Mouse (Mus musculus) CH12.LX (cell line): Measurements from ENCODE around the gene Camkk2. TPM values are rescaled to one million over a fixed set of nuclear protein-coding genes. Genes with fewer than 3 reads are reported as not detected.

Source experiments
- DNase-seq: peaks from one replicate; pipeline ENCODE4 v3.0.0-alpha.2; 2013; ENCODE audit errors: extremely low read depth
- H3K27ac ChIP-seq: 2 replicates; pipeline ENCODE4 v1.5.1; 2012; ENCODE audit warnings: low read depth, mild to moderate bottlenecking, control low read depth, moderate library complexity; ENCODE audit not compliant: insufficient read depth
- H3K27me3 ChIP-seq: replicated peaks from 2 replicates; pipeline ENCODE3; 2012; ENCODE audit warnings: inconsistent platforms
- H3K36me3 ChIP-seq, 2 experiments: replicated peaks in 1 of 2; 2 replicates each; pipeline versions ENCODE3 to v1.6.1; 2012; ENCODE audit warnings: inconsistent platforms in 1 of 2, low read length in 1 of 2, mild to moderate bottlenecking in 1 of 2, mixed read lengths in 1 of 2, moderate library complexity in 1 of 2; ENCODE audit not compliant: control insufficient read depth in 1 of 2, insufficient read depth in 1 of 2
- H3K4me1 ChIP-seq, 2 experiments: 2 replicates each; pipeline ENCODE4 v1.6.1; 2012; ENCODE audit warnings: inconsistent platforms in 1 of 2, moderate library complexity in 1 of 2; ENCODE audit not compliant: insufficient read depth in 2 of 2, control insufficient read depth in 1 of 2
- H3K4me2 ChIP-seq: 2 replicates; pipeline ENCODE4 v1.6.1; 2012; ENCODE audit warnings: low read depth, mild to moderate bottlenecking, control low read depth; ENCODE audit not compliant: poor library complexity, insufficient read depth, severe bottlenecking
- H3K4me3 ChIP-seq, 3 experiments: fragments of 150-350 bp in 1 of 3; sonication (generic) in 1 of 3; replicated peaks in 1 of 3; 2 replicates each; pipeline versions ENCODE3 to v1.5.1; 2011 to 2012; ENCODE audit warnings: low read depth in 2 of 3, low read length in 2 of 3, mild to moderate bottlenecking in 2 of 3, moderate library complexity in 2 of 3, control low read depth in 1 of 3, improper control_type of control experiment in 1 of 3, inconsistent platforms in 1 of 3, mixed read lengths in 1 of 3; ENCODE audit not compliant: poor library complexity in 1 of 3
- H3K79me2 ChIP-seq: replicated peaks from 2 replicates; pipeline ENCODE4 v1.6.1; 2012; ENCODE audit warnings: mild to moderate bottlenecking, moderate library complexity; ENCODE audit not compliant: control insufficient read depth, poor library complexity, insufficient read depth, severe bottlenecking; ENCODE audit errors: extremely low read depth
- H3K9ac ChIP-seq: 2 replicates; pipeline ENCODE4 v1.6.1; 2012; ENCODE audit warnings: low read depth, mild to moderate bottlenecking, control low read depth, moderate library complexity; ENCODE audit not compliant: insufficient read depth
- H3K9me3 ChIP-seq: replicated peaks from 2 replicates; pipeline ENCODE3; 2012; ENCODE audit warnings: low read length, inconsistent platforms, mixed read lengths
- BHLHE40 ChIP-seq: IDR thresholded peaks from 2 replicates; pipeline ENCODE4 v1.6.1; 2011; ENCODE audit warnings: mild to moderate bottlenecking, low read depth, low read length, improper control_type of control experiment
- CHD1 ChIP-seq: IDR thresholded peaks from 2 replicates; pipeline ENCODE4 v1.6.1; 2012; ENCODE audit warnings: low read depth, low read length, improper control_type of control experiment, inconsistent platforms
- CHD2 ChIP-seq: IDR thresholded peaks from 2 replicates; pipeline ENCODE4 v1.6.1; 2011; ENCODE audit warnings: low read length, improper control_type of control experiment
- ELF1 ChIP-seq: IDR thresholded peaks from 2 replicates; pipeline ENCODE4 v1.6.1; 2014; ENCODE audit warnings: low read depth, mild to moderate bottlenecking, inconsistent platforms, low read length, improper control_type of control experiment
- EP300 ChIP-seq: IDR thresholded peaks from 2 replicates; pipeline ENCODE4 v1.6.1; 2011; ENCODE audit warnings: low read length, improper control_type of control experiment
- ETS1 ChIP-seq: conservative IDR thresholded peaks from 2 replicates; pipeline ENCODE4 v1.6.1; 2012; ENCODE audit warnings: low read depth, mild to moderate bottlenecking, inconsistent platforms, low read length, improper control_type of control experiment, moderate library complexity
- HCFC1 ChIP-seq: IDR thresholded peaks from 2 replicates; pipeline ENCODE4 v1.6.1; 2012; ENCODE audit warnings: low read depth, mild to moderate bottlenecking, inconsistent platforms, low read length, improper control_type of control experiment
- JUN ChIP-seq: IDR thresholded peaks from 2 replicates; pipeline ENCODE4 v1.6.1; 2011; ENCODE audit warnings: low read depth, mild to moderate bottlenecking, low read length, improper control_type of control experiment, moderate library complexity; ENCODE audit not compliant: insufficient read depth
- JUND ChIP-seq: conservative IDR thresholded peaks from 2 replicates; pipeline ENCODE4 v1.6.1; 2011; ENCODE audit warnings: low read depth, low read length, improper control_type of control experiment
- KAT2A ChIP-seq: IDR thresholded peaks from 2 replicates; pipeline ENCODE4 v1.6.1; 2012; ENCODE audit warnings: low read length, improper control_type of control experiment, inconsistent platforms; ENCODE audit not compliant: insufficient replicate concordance
- MAFK ChIP-seq: IDR thresholded peaks from 2 replicates; pipeline ENCODE4 v1.6.1; 2011; ENCODE audit warnings: low read length, improper control_type of control experiment; ENCODE audit not compliant: insufficient replicate concordance
- MAX ChIP-seq: IDR thresholded peaks from 2 replicates; pipeline ENCODE4 v1.6.1; 2011; ENCODE audit warnings: low read length, improper control_type of control experiment
- MAZ ChIP-seq: IDR thresholded peaks from 2 replicates; pipeline ENCODE4 v1.6.1; 2012; ENCODE audit warnings: low read depth, mild to moderate bottlenecking, inconsistent platforms, low read length, improper control_type of control experiment, moderate library complexity
- MYC ChIP-seq: IDR thresholded peaks from 2 replicates; pipeline ENCODE4 v1.6.1; 2011; ENCODE audit warnings: low read depth, mild to moderate bottlenecking, improper control_type of control experiment, low read length
- NRF1 ChIP-seq: IDR thresholded peaks from 2 replicates; pipeline ENCODE4 v1.6.1; 2014; ENCODE audit warnings: low read depth, mild to moderate bottlenecking, inconsistent platforms, low read length, improper control_type of control experiment, moderate library complexity
- PAX5 ChIP-seq: IDR thresholded peaks from 2 replicates; pipeline ENCODE4 v1.6.1; 2012; ENCODE audit warnings: low read length, inconsistent platforms, mixed read lengths
- POLR2A ChIP-seq: IDR thresholded peaks from 2 replicates; pipeline ENCODE4 v1.6.1; 2011; ENCODE audit warnings: low read depth, mild to moderate bottlenecking, improper control_type of control experiment, low read length
- POLR2AphosphoS2 ChIP-seq: IDR thresholded peaks from 2 replicates; pipeline ENCODE4 v1.6.1; 2011; ENCODE audit warnings: low read depth, low read length, improper control_type of control experiment
- RAD21 ChIP-seq: IDR thresholded peaks from 2 replicates; pipeline ENCODE4 v1.6.1; 2011; ENCODE audit warnings: low read depth, mild to moderate bottlenecking, low read length, improper control_type of control experiment, moderate library complexity
- RCOR1 ChIP-seq: conservative IDR thresholded peaks from 2 replicates; pipeline ENCODE4 v1.6.1; 2012; ENCODE audit warnings: low read depth, mild to moderate bottlenecking, inconsistent platforms, low read length, improper control_type of control experiment
- SMC3 ChIP-seq: IDR thresholded peaks from 2 replicates; pipeline ENCODE4 v1.6.1; 2011; ENCODE audit warnings: low read depth, low read length, improper control_type of control experiment
- TBP ChIP-seq: conservative IDR thresholded peaks from 2 replicates; pipeline ENCODE4 v1.6.1; 2011; ENCODE audit warnings: low read depth, low read length, improper control_type of control experiment
- TCF12 ChIP-seq: IDR thresholded peaks from 2 replicates; pipeline ENCODE4 v1.6.1; 2014; ENCODE audit warnings: low read depth, mild to moderate bottlenecking, inconsistent platforms, low read length, improper control_type of control experiment
- USF1 ChIP-seq: IDR thresholded peaks from 2 replicates; pipeline ENCODE4 v1.6.1; 2014; ENCODE audit warnings: low read depth, mild to moderate bottlenecking, inconsistent platforms, low read length, improper control_type of control experiment
- ZC3H11A ChIP-seq: IDR thresholded peaks from 2 replicates; pipeline ENCODE4 v1.6.1; 2012; ENCODE audit warnings: low read depth, mild to moderate bottlenecking, inconsistent platforms, low read length, improper control_type of control experiment
- ZKSCAN1 ChIP-seq: IDR thresholded peaks from 2 replicates; pipeline ENCODE4 v1.6.1; 2012; ENCODE audit warnings: low read depth, inconsistent platforms, low read length, improper control_type of control experiment, borderline replicate concordance
- ZMIZ1 ChIP-seq: IDR thresholded peaks from 2 replicates; pipeline ENCODE4 v1.6.1; 2012; ENCODE audit warnings: low read depth, mild to moderate bottlenecking, inconsistent platforms, low read length, improper control_type of control experiment
- dilution Hi-C: fragments of 300-500 bp; cut with MboI; formaldehyde crosslinking; loops from 2 replicates; pipeline ENCODE4 v1.14.3; 2020; ENCODE audit warnings: low sequenced_read_pairs; ENCODE audit not compliant: extremely low pct_unique_long_range_greater_than_20kb, extremely low pct_ligation_motif_present
- in situ Hi-C: fragments of 300-500 bp; cut with MboI; formaldehyde crosslinking; loops from 3 replicates; pipeline ENCODE4 v1.14.3; 2019; ENCODE audit warnings: low sequenced_read_pairs, low pct_ligation_motif_present, low pct_unique_long_range_greater_than_20kb, mixed read lengths
- polyA plus RNA-seq: library from polyadenylated mRNA; unstranded; fragments of >175 nt; gene quantifications from 2 replicates; pipeline ENCODE4 v1.2.1, GENCODE M21; 2012; ENCODE audit warnings: low read depth; ENCODE audit not compliant: insufficient read length
- total RNA-seq, 2 experiments: library from RNA; depleted of rRNA; stranded (reverse); fragments of 300-350 nt in 1 of 2; fragments of >200 nt in 1 of 2; gene quantifications; 2 replicates each; pipeline ENCODE4 v1.2.3; 2012 to 2014

Gene Camkk2
- total and polyA plus RNA-seq, 3 experiments = 8.6 to 12.7 (median 12.3) TPM

GRCm38 (mm10) chr5:122698701-122699060, 80.5 kb downstream of the Camkk2 start:
- no peaks in the 10 kb centered on the region for H3K36me3 ChIP-seq
- H3K27me3 ChIP-seq = no peaks in the 10 kb centered on the region
- H3K9me3 ChIP-seq = no peaks in the 10 kb centered on the region
- H3K4me2 ChIP-seq = no peak overlapping the region
- in situ Hi-C loops (no loop called here), dilution Hi-C loops (no loop called here)
- no peak overlapping the region for H3K4me3 ChIP-seq
- no peak for DNase-seq
- H3K27ac ChIP-seq = no peak overlapping the region
- TF ChIP-seq USF1 (no peak), ZMIZ1 (no peak), MYC (no peak), KAT2A (no peak), SMC3 (no peak), MAX (no peak), JUND (no peak), MAFK (no peak), EP300 (no peak), CHD2 (no peak), TBP (no peak), ZKSCAN1 (no peak), POLR2AphosphoS2 (no peak), TCF12 (no peak), ELF1 (no peak), JUN (no peak), RAD21 (no peak), CHD1 (no peak), ZC3H11A (no peak)
- peaks cover 6 to 23% of the 10 kb centered on the region in 2 experiments for H3K4me1 ChIP-seq
- no peak overlapping the region for H3K9ac ChIP-seq
- no peaks in the 10 kb centered on the region for H3K79me2 ChIP-seq

- H3K4me1 ChIP-seq = peaks cover 6 to 23% of the 10 kb centered on the region in 2 experiments
These were observed 81.0 kb downstream of the Camkk2 start for GRCm38 (mm10) chr5:122698041-122698700.

More at GRCm38 (mm10) chr5:122698041-122698700, 81.0 kb downstream of the Camkk2 start:
- in situ Hi-C loops = no loop called here
- no peak for DNase-seq
- Histone ChIP-seq H3K79me2 (no peaks in the 10 kb centered on the region), H3K4me2 (no peak overlapping the region), H3K27ac (no peak overlapping the region), H3K27me3 (no peaks in the 10 kb centered on the region), H3K9me3 (no peaks in the 10 kb centered on the region), H3K4me3 (no peak overlapping the region), H3K9ac (no peak overlapping the region), H3K36me3 (no peaks in the 10 kb centered on the region)
- dilution Hi-C loops = no loop called here
- TF ChIP-seq PAX5 = no peak
- TF ChIP-seq USF1 = no peak
- TF ChIP-seq ZKSCAN1 = no peak
- no peak for TF ChIP-seq POLR2A
- no peak for TF ChIP-seq HCFC1
- no peak for TF ChIP-seq TCF12
- TF ChIP-seq RCOR1 = no peak
- TF ChIP-seq BHLHE40 = no peak
- TF ChIP-seq ELF1 = no peak
- no peak for TF ChIP-seq CHD1
- no peak for TF ChIP-seq SMC3
- no peak for TF ChIP-seq MAFK
- no peak for TF ChIP-seq ETS1
- no peak for TF ChIP-seq POLR2AphosphoS2
- TF ChIP-seq MAX = no peak
- TF ChIP-seq NRF1 = no peak
- TF ChIP-seq MAZ = no peak
- no peak for TF ChIP-seq JUN
- TF ChIP-seq ZC3H11A = no peak
